Mouse (Mus musculus): Measurements from ENCODE around the gene Ifitm6. TPM values are rescaled to one million over a fixed set of nuclear protein-coding genes. Genes with fewer than 3 reads are reported as not detected.
"Not testable (repeated sequence)": the region's sequence is repeated elsewhere in the genome, so short reads cannot be mapped to it uniquely, and the experiment has no call there.

Gene Ifitm6
- polyA plus RNA-seq, 1 experiment from 2014 or later: 0.51 TPM

DNA sequence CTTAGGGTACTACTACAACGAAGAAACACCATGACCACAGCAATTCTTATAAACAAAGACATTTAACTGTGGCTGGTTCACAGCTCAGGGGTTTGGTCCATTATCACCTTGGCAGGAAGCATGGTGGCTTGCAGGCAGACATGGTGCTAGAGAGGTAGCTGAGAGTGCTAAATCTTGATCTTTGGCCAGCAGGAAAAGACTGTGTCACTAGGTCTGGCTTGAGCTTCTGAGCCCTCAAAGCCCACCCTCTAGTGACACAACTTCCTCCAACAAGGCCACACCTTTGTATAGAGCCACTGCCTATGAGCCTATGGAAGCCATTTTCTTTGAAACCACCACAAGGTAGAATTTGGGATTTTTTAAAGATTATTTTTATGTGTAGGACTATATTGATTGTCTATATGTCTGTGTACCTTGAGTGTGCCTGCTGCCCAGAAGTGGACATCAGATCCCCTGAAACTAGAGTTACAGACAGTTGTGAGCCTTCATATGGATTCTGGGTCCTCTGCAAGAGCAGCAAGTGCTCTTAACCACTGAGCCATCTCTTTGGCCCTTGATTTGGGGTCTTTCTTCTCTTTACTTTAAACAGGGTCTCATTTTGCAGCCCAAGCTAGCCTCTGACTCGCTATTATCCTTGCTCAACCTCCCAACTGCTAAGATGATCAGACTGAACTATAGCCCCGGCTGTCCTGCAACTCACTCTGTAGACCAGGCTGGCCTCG lies 21.8 kb upstream of the Ifitm6 start:
- ATAC-seq: no peak
- H3K9ac ChIP-seq (replicated peaks): no peak overlapping the region

DNA sequence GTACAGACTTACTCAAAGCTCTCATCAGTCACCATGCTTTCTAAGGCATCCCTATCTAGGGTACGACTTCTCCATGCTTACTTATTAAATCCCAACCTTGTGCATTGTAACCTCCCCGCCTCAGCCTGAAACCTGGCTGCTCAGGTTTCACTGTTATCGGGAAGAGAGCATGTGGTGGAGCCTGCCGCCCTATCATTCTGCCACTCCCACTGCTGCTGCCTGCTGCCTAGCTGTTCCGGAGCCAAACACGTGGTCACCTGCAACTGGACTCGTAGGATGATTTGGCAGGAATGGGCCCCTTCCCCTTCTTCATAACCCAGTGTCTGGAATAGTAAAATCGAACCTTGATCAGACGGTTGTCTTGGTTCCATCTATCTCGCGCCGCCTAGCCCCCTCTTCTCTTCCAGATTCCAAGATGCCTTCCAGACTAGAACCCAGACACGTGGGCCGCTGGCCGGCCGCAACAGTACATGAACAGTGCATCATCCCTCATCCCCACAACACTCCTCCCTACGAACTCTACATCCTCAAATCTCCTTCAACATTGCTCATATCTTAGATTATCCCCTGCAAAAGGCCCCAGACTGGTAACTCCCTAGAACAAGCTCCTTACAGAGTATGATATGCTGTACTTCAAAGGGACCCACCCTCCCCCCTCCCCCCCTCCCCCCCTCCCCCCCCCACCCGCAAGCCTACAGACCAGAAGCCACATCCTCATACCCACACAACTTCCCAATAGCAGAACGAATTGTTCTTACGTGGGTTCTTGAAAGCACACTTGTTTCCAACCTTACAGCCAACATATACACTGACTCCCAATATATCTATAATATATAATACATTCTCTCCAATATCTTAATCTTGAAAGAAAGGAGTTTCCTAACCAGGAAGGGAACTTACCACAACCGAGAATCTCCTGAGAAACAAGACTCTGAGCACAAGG lies 20.6 kb upstream of the Ifitm6 start:
- H3K27me3 ChIP-seq: no peaks in the 10 kb centered on the region
- H3K4me1 ChIP-seq (replicated peaks): no peaks in the 10 kb centered on the region
- no peak overlapping the region for H3K27ac ChIP-seq
- H3K4me3 ChIP-seq (replicated peaks): no peak overlapping the region
- no peak for ATAC-seq
- H3K36me3 ChIP-seq: no peaks in the 10 kb centered on the region
- 84% methylated on average over 20 of the region's 21 CpGs for WGBS
- no peaks in the 10 kb centered on the region for H3K9me3 ChIP-seq
- no peak overlapping the region for H3K9ac ChIP-seq (replicated peaks)
- no peak overlapping the region for H3K4me2 ChIP-seq (replicated peaks)

More for the DNA sequence above, 21.8 kb upstream of the Ifitm6 start:
- Histone ChIP-seq H3K27ac (no peak overlapping the region), H3K4me1 (replicated peaks) (no peaks in the 10 kb centered on the region), H3K27me3 (no peaks in the 10 kb centered on the region), H3K9me3 (no peaks in the 10 kb centered on the region), H3K4me2 (replicated peaks) (no peak overlapping the region), H3K4me3 (replicated peaks) (no peak overlapping the region), H3K36me3 (no peaks in the 10 kb centered on the region)
- 92% methylated on average over 4 of the region's 4 CpGs for WGBS

DNA sequence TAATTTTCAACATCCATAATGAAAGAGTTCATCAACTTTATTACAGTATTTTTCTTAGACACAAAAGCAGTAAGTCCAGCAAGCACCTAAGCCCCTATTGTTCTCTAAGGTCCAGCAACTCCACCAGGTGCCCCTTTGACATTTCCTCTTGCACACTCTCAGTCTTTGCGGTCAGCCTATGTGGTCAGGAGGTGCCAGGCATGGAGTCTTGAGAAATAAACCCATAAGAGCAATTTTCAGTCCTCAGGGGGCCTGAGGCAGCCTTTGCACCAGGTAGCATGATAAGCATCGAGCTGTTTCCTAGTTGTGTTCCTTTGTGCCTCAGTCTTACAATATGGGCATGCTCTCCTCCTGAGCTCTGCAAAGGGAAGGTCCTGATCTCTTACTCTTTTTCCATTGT lies 18.9 kb upstream of the Ifitm6 start:
- not testable (repeated sequence) for H3K4me1 ChIP-seq (replicated peaks); H3K4me2 ChIP-seq (replicated peaks); H3K36me3 ChIP-seq; H3K9ac ChIP-seq (replicated peaks); ATAC-seq; H3K4me3 ChIP-seq (replicated peaks); H3K27ac ChIP-seq; H3K9me3 ChIP-seq; H3K27me3 ChIP-seq
- 83% methylated on average over 1 of the region's 2 CpGs for WGBS

DNA sequence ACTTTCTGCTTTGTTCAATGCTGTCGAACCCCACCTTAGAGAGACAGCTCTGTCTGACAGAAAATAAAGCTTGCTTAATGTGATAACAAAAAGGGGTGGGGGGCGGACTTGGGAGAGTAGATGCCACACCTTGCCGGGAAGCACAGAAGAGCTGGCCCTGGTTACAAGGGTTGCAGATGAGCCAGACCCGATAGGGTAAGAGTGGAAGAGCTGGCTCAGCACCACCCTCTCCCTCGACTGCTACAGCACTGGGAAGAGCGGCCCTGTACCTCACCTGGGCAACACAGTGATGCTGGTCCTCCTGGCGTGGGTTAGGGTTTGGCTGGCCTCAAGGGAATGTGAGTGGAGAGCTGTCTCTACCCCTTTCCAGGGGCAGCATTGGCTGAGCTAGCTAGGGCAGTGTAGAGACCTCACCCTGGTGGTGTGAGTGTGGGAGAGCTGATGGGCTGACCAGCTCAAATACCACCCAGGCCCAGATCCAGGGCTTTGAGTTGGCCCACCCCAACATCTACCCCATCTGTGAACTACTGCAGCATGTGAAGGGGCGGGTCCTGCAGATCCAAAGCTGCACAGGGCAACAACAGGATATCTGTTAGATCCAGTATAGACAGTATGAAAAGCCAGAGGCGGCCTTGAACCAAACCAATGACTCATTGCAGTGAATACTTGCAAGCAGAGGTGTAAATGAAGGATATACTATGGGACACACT lies 14.9 kb upstream of the Ifitm6 start:
- no peak overlapping the region for H3K9ac ChIP-seq (replicated peaks)
- no peaks in the 10 kb centered on the region for H3K27me3 ChIP-seq
- H3K4me2 ChIP-seq (replicated peaks): no peak overlapping the region
- H3K27ac ChIP-seq: no peak overlapping the region
- H3K4me3 ChIP-seq (replicated peaks): no peak overlapping the region
- ATAC-seq: no peak
- 85% methylated on average over 9 of the region's 9 CpGs for WGBS
- 0 out of 2 replicates have a peak, but pooled peaks cover 3% of the 10 kb centered on the region for H3K4me1 ChIP-seq (replicated peaks)
- H3K9me3 ChIP-seq: no peaks in the 10 kb centered on the region
- H3K36me3 ChIP-seq: no peaks in the 10 kb centered on the region

DNA sequence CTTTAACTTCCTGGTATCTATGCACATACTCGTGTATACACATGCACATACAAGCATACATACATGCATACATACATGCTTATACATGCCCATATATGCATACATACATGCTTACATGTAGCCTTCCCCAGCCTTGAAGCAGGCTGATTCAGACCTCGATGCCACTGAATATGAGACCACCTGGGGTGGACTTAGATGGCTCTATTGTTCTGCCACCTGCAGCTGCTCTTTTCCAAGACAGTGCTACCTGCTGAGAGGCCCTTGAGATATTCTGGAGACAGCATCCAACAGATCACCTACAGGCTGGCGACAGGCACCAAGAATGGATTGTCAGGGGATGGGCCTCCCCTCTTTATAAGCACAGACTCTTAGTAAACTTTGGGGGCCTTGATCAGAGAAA lies 12.7 kb upstream of the Ifitm6 start:
- no peaks in the 10 kb centered on the region for H3K36me3 ChIP-seq
- no peak for ATAC-seq
- peaks cover 16% of the 10 kb centered on the region for H3K4me1 ChIP-seq (replicated peaks)
- no peak overlapping the region for H3K4me3 ChIP-seq (replicated peaks)
- no peak overlapping the region for H3K4me2 ChIP-seq (replicated peaks)
- no peak overlapping the region for H3K9ac ChIP-seq (replicated peaks)
- H3K27me3 ChIP-seq: no peaks in the 10 kb centered on the region
- no peak overlapping the region for H3K27ac ChIP-seq
- no peaks in the 10 kb centered on the region for H3K9me3 ChIP-seq
- WGBS: 43% methylated on average over 3 of the region's 3 CpGs

DNA sequence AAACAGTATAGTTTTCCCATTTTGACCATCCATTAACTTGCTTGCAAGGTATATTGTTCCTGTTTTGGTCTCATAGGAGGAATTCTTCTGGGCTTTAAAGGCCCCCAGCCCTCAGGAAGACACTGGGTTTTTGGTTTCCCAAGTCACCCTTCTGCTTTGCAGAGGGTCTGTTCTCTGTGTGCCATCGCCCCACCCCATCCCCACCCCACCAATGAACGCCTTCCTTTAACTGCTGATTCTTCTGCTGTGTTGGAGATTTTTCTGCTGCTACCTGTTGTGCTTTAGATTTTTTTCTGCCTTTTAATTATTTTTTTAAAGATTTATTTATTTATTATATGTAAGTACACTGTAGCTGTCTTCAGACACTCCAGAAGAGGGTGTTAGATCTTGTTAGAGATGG lies 11.1 kb upstream of the Ifitm6 start, which contains the start of gene Gm17387:
Gm17387 (plus strand) TSS at position 301 of the 400 bp plus-strand sequence.
- no peaks in the 10 kb centered on the region for H3K36me3 ChIP-seq
- H3K4me3 ChIP-seq (replicated peaks): no peak within 1 kb of the TSS
- H3K27ac ChIP-seq: no peak within 1 kb of the TSS
- H3K9me3 ChIP-seq: no peaks in the 10 kb centered on the region
- no peaks in the 10 kb centered on the region for H3K27me3 ChIP-seq
- no peak within 1 kb of the TSS for H3K4me2 ChIP-seq (replicated peaks)
- no peak within 1 kb of the TSS for H3K9ac ChIP-seq (replicated peaks)
- ATAC-seq: no peak
- 91% methylated on average over 2 of the region's 2 CpGs for WGBS
- peaks cover 22% of the 10 kb centered on the region for H3K4me1 ChIP-seq (replicated peaks)

DNA sequence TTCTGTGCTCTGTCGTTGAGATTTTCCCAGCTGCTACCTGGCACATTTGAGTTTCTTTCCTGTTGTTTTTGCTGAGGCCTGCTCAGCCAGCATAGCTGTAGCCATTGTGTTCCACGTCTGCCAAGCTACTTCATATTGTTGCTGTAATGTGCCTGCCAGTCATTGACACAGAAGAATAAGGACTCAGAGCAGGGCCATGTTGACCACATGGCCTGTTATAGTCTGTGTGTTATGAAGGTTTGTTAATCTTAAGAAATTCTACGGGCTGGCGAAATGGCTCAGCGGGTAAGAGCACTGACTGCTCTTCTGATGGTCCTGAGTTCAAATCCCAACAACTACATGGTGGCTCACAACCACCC lies 9.0 kb upstream of the Ifitm6 start:
- Histone ChIP-seq H3K4me2 (replicated peaks) (no peak overlapping the region), H3K9ac (replicated peaks) (no peak overlapping the region), H3K4me1 (replicated peaks) (peaks cover 22% of the 10 kb centered on the region), H3K27ac (peak overlapping the region; percentile 37), H3K27me3 (no peaks in the 10 kb centered on the region), H3K4me3 (replicated peaks) (no peak overlapping the region), H3K9me3 (no peaks in the 10 kb centered on the region), H3K36me3 (no peaks in the 10 kb centered on the region)
- peak; percentile 57; the same call in 1 of the 2 replicates for ATAC-seq
- WGBS: 49% methylated on average over 5 of the region's 5 CpGs

DNA sequence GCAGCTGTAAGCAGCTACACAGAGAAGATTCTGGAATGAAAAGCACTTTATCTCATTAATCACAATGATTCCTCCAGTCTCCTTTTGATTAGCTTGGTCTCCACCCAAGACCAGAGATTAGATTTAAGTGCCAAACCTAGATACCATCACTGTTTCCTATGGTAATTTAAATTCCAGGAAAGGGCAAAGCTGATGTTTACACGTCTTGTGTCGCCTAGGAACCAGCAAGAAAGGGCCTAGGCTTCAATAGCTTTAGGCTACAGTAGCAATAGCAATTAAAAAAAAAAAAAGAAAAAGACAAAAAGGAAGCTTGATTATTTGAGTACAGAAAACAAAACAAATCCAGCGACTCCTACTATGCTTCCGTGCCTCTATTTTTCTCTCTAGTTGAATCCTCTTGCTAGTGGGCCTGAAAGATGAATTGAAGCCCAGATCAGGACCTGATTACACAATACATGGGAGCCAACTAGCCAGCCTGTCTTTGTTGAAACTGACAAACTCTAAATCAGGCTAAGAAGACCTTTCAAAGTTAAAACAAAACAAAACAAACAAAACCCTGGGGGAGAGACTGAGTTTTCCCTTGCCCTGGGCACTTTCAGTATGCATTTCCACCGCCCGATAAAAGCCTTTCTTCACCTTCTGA lies 8.5 kb upstream of the Ifitm6 start:
- Histone ChIP-seq H3K4me3 (replicated peaks) (no peak overlapping the region), H3K4me1 (replicated peaks) (peaks cover 22% of the 10 kb centered on the region), H3K36me3 (no peaks in the 10 kb centered on the region), H3K9ac (replicated peaks) (no peak overlapping the region), H3K27ac (peak overlapping the region; percentile 56), H3K4me2 (replicated peaks) (no peak overlapping the region), H3K27me3 (no peaks in the 10 kb centered on the region), H3K9me3 (no peaks in the 10 kb centered on the region)
- WGBS: 17% methylated on average over 6 of the region's 6 CpGs
- ATAC-seq: no peak; the same call in 1 of the 2 replicates

DNA sequence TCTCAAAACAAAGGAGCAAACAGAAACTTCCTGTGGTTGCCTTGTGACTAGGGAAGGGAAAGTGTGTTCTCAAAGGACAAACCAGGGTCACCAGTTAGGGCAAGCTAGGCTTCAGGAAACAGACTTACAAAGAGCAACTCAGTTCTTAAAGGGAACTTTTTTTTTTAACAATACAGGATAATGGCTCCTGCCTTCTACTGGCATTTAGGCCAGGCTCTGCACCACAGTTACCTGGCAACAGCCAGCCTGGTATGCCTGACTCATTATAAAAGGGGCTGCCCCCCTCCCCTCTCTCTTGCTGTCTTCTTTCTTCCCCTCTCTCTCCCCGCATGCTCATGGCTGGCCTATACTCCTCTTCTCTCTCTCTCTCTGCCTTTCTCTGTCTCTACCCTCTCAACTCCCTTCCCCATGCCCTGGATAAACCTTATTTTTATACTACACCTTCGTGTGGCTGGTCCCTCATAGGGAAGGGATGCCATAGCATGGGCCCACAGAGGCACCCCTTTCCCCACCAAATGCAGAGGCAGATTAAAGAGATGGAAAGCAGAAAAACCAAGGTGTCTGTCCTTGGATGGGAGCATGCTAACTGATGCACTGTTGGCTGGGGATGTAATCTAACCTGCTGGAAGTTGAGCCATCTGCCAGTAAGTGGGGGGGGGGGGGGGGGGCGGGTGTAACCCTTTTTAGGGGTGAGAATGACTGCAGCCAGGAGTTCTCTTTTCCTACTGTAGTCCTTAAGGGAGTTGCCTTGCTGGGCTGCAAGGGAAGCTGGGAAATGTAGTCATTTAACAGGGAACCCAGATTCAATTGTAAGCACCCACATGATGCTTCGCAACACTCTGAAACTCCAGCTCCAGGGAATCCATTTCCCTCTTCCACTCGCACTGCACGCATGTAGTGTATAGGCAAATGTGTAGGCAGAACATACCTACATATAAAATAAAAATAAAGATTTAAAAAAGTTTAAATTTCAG lies 7.4 kb upstream of the Ifitm6 start:
- Histone ChIP-seq H3K27ac (peak overlapping the region; percentile 79), H3K4me2 (replicated peaks) (no peak overlapping the region), H3K4me1 (replicated peaks) (peaks cover 19% of the 10 kb centered on the region), H3K36me3 (no peaks in the 10 kb centered on the region), H3K9me3 (no peaks in the 10 kb centered on the region), H3K9ac (replicated peaks) (no peak overlapping the region), H3K4me3 (replicated peaks) (no peak overlapping the region), H3K27me3 (no peaks in the 10 kb centered on the region)
- WGBS: 14% methylated on average over 6 of the region's 6 CpGs
- peak; percentile 85 for ATAC-seq

DNA sequence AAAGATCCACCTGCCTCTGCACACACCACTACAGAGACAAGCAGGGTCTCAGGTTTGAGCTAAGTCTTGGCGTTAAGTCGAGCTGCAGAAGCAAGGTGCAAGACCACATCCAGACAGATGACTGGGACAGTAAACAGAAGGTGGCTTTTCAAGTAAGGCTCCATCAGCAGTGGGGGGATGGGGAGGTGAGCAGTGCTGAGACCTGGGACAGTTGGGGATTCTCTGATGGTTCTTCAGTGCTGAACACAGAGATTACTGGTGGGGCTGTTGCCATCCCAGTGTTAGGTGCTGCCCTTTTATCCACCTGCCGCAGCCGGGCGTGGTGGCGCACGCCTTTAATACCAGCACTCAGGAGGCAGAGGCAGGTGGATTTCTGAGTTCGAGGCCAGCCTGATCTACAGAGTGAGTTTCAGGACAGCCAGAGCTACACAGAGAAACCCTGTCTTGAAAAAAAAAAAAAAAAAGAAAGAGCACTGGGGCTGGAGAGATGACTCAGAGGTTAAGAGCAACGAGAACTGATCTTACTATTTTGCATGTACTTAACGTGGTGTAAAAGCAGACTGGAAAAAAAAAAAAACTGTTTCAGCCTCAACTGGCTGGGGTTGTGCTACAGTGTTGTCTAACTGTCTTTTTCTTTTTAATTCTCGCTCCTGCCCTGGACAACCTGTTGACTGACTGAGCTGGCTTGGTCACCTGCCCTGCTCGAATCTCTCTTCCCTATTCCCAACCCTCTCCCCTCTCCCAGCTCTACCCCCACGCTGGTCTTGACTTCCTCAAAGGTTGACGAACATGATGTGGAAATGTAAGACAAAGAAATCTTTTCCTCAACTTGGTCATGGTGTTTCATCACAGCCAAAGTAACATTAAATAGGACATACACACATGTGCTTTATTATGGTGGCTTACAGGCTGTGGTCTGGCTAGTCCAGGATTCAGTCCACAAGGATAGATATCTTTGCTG lies 4.0 kb upstream of the Ifitm6 start:
- no peak for ATAC-seq
- Histone ChIP-seq H3K4me1 (replicated peaks) (peaks cover 19% of the 10 kb centered on the region), H3K27me3 (no peaks in the 10 kb centered on the region), H3K9me3 (no peaks in the 10 kb centered on the region), H3K27ac (no peak overlapping the region), H3K4me3 (replicated peaks) (no peak overlapping the region), H3K9ac (replicated peaks) (no peak overlapping the region), H3K36me3 (no peaks in the 10 kb centered on the region), H3K4me2 (replicated peaks) (no peak overlapping the region)
- WGBS: 90% methylated on average over 14 of the region's 14 CpGs

Data from midbrain, embryonic 13.5 days (tissue).